Mouse (Mus musculus) heart, postnatal 25 days (tissue): ENCODE results near the gene Creb3l4. TPM values are rescaled to one million over a fixed set of nuclear protein-coding genes. Genes with fewer than 3 reads are reported as not detected.

Experiments
- DNase-seq: peaks from one replicate; pipeline ENCODE4 v3.0.0; 2022; ENCODE audit warnings: low spot score
- intact Hi-C: fragments of 180-260 bp; cut with DNase I; formaldehyde crosslinking; loops from one replicate; pipeline ENCODE4 v1.15.1; 2025
- microRNA-seq: library from miRNA; unstranded; fragments of <30 nt; microRNA quantifications from one replicate; pipeline ENCODE4 v1.2.0, GENCODE M21; 2022
- total RNA-seq, 2 experiments: library from RNA; stranded (reverse); gene quantifications; 2 replicates each; pipeline ENCODE4 v1.2.3; 2021

The Creb3l4 gene
- total RNA-seq, 2 experiments from 2014 or later: not detected

GRCm38 (mm10) chr3:90204582-90204981 is 38.7 kb downstream of the Creb3l4 start:
- DNase-seq: no peak
- intact Hi-C loops: no loop called here

- intact Hi-C loops: no loop called here
- DNase-seq: no peak
Measured at GRCm38 (mm10) chr3:90203619-90204018, 39.7 kb downstream of the Creb3l4 start.

- intact Hi-C loops: no loop called here
- DNase-seq: no peak
Measured at GRCm38 (mm10) chr3:90202884-90203283, 40.4 kb downstream of the Creb3l4 start.

GRCm38 (mm10) chr3:90197548-90197947 is 45.8 kb downstream of the Creb3l4 start:
- no peak for DNase-seq
- intact Hi-C loops: no loop called here

- DNase-seq: no peak
- intact Hi-C loops: no loop called here
Measured at GRCm38 (mm10) chr3:90195644-90196043, 47.7 kb downstream of the Creb3l4 start.

GRCm38 (mm10) chr3:90194759-90195158 is 48.6 kb downstream of the Creb3l4 start:
- intact Hi-C loops: no loop called here
- DNase-seq: no peak

- intact Hi-C loops: no loop called here
- no peak for DNase-seq
Measured at GRCm38 (mm10) chr3:90190859-90191510, 52.3 kb downstream of the Creb3l4 start.

Small RNA genes lying within 50 kb of the gene (microRNA-seq; reads per million reads assigned to microRNA genes)
- not detected for gene Mir7012

Other genes with a start within 250 kb of the Creb3l4 start
- 10 to 100 TPM; 41.8 to 46.1 TPM for gene Hax1, start 244.7 kb downstream of the Creb3l4 start, total RNA-seq
- gene 4933434E20Rik, start 191.9 kb downstream of the Creb3l4 start, total RNA-seq: 10 to 100 TPM; 71.4 to 79.5 TPM
- gene Ubap2l, start 190.9 kb downstream of the Creb3l4 start, total RNA-seq: 100 to 1,000 TPM; 113 to 123 TPM
- gene Tpm3, start 170.9 kb downstream of the Creb3l4 start, total RNA-seq: 10 to 100 TPM; 46.8 to 51.5 TPM
- gene Nup210l, start 139.4 kb downstream of the Creb3l4 start, total RNA-seq: under 1 TPM; 0.08 TPM
- 1,000 to 10,000 TPM in 1 of 2 experiments, 100 to 1,000 TPM in 1; 993 to 1,012 TPM for gene Rps27, start 29.9 kb downstream of the Creb3l4 start, total RNA-seq
- gene Rab13, start 29.8 kb downstream of the Creb3l4 start, total RNA-seq: 1 to 10 TPM; 6.0 to 7.9 TPM
- 10 to 100 TPM; 49.0 to 50.7 TPM for gene Jtb, start 11.9 kb downstream of the Creb3l4 start, total RNA-seq
- gene Slc39a1, start 4.7 kb upstream of the Creb3l4 start, total RNA-seq: 10 to 100 TPM; 83.7 to 84.3 TPM
- 10 to 100 TPM; 14.6 to 16.1 TPM for gene Crtc2, start 10.7 kb upstream of the Creb3l4 start, total RNA-seq
- gene Dennd4b, start 21.7 kb upstream of the Creb3l4 start, total RNA-seq: 10 to 100 TPM; 31.9 to 33.4 TPM
- gene Gatad2b, start 49.7 kb upstream of the Creb3l4 start, total RNA-seq: 10 to 100 TPM; 42.8 to 43.6 TPM
- gene Slc27a3, start 146.4 kb upstream of the Creb3l4 start, total RNA-seq: 1 to 10 TPM in 1 of 2 experiments, under 1 TPM in 1; 0.78 to 1.4 TPM
- 10 to 100 TPM; 25.2 to 26.9 TPM for gene Ints3, start 190.1 kb upstream of the Creb3l4 start, total RNA-seq
- gene Npr1, start 222.4 kb upstream of the Creb3l4 start, total RNA-seq: 10 to 100 TPM; 17.2 to 18.8 TPM
- 10 to 100 TPM; 31.5 to 33.4 TPM for gene Ilf2, start 232.6 kb upstream of the Creb3l4 start, total RNA-seq
- 10 to 100 TPM; 59.5 to 62.6 TPM for gene Snapin, start 247.5 kb upstream of the Creb3l4 start, total RNA-seq